Mouse (Mus musculus) neural tube, embryonic 13.5 days (tissue): ENCODE data around the gene Srr. TPM values are rescaled to one million over a fixed set of nuclear protein-coding genes. Genes with fewer than 3 reads are reported as not detected.

Experiments
- ATAC-seq: fragments of 200-750 bp; cut with Nextera tagmentation; 2 replicates; pipeline ENCODE4 v1.8.0; 2017; ENCODE audit warnings: low read depth, mild to moderate bottlenecking, moderate TSS enrichment, moderate library complexity
- H3K27ac ChIP-seq: fragments of 300-500 bp; sonication (generic); replicated peaks from 2 replicates; pipeline ENCODE4 v1.5.1; 2015; ENCODE audit warnings: moderate library complexity, mild to moderate bottlenecking, inconsistent platforms
- H3K27me3 ChIP-seq: fragments of 300-500 bp; sonication (generic); 2 replicates; pipeline ENCODE4 v1.6.1; 2015; ENCODE audit warnings: mild to moderate bottlenecking, inconsistent platforms
- H3K36me3 ChIP-seq: fragments of 300-500 bp; sonication (generic); 2 replicates; pipeline ENCODE4 v1.6.1; 2015; ENCODE audit warnings: mild to moderate bottlenecking, inconsistent platforms
- H3K4me1 ChIP-seq: fragments of 300-500 bp; sonication (generic); replicated peaks from 2 replicates; pipeline ENCODE4 v1.6.1; 2015; ENCODE audit warnings: inconsistent platforms
- H3K4me2 ChIP-seq: fragments of 300-500 bp; sonication (generic); 2 replicates; pipeline ENCODE4 v1.6.1; 2015; ENCODE audit warnings: inconsistent platforms, mild to moderate bottlenecking, moderate library complexity
- H3K4me3 ChIP-seq: fragments of 300-500 bp; sonication (generic); 2 replicates; pipeline ENCODE4 v1.5.1; 2015; ENCODE audit warnings: mild to moderate bottlenecking, inconsistent platforms
- H3K9ac ChIP-seq: fragments of 300-500 bp; sonication (generic); 2 replicates; pipeline ENCODE4 v1.6.1; 2015; ENCODE audit warnings: moderate library complexity, mild to moderate bottlenecking, inconsistent platforms
- H3K9me3 ChIP-seq: fragments of 300-500 bp; sonication (generic); 2 replicates; pipeline ENCODE4 v1.6.1; 2016; ENCODE audit warnings: inconsistent platforms
- WGBS: fragments of 180-500 bp; shearing (Covaris S2); methylation state at CpG from one replicate; pipeline ENCODE4 v1.1.7; 2015; 5-methylcytosine and 5-hydroxymethylcytosine counted together
- polyA plus RNA-seq: library from polyadenylated mRNA; unstranded; fragments of >200 nt; fragmentation: Nextera tagmentation; extraction: Ambion mirVana; gene quantifications from 2 replicates; pipeline ENCODE4 v1.2.1, GENCODE M21; 2015

The Srr gene
- polyA plus RNA-seq, 1 experiment from 2014 or later, result 34.9 TPM

DNA sequence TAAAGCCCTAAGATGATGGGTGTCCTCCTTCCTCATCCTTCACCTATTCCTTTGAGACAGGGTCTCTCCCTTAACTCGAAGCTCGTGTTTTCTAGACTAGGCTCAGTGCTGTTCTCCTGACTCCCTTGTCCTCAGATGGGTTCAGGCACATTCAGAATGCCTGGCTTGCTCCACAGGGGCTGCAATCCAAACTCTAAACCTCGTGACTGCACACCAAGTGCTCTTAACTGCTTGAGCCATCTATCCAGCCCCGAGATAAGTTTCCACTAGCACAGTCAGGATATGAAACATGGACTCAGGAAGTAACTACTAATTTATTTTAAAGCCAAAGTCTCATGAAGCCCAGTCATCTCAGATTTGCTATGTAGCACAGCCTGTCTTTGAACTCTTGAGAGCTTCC, 55.2 kb downstream of the Srr start:
- Histone ChIP-seq H3K4me3 (no peak overlapping the region), H3K27ac (peak overlapping the region; percentile 88), H3K4me2 (peak overlapping the region; percentile 26), H3K4me1 (peaks cover 50% of the 10 kb centered on the region), H3K9me3 (no peaks in the 10 kb centered on the region), H3K36me3 (peaks cover 25% of the 10 kb centered on the region), H3K9ac (no peak overlapping the region), H3K27me3 (no peaks in the 10 kb centered on the region)
- WGBS, result 70% methylated on average over 4 of the region's 4 CpGs
- ATAC-seq, result no peak

DNA sequence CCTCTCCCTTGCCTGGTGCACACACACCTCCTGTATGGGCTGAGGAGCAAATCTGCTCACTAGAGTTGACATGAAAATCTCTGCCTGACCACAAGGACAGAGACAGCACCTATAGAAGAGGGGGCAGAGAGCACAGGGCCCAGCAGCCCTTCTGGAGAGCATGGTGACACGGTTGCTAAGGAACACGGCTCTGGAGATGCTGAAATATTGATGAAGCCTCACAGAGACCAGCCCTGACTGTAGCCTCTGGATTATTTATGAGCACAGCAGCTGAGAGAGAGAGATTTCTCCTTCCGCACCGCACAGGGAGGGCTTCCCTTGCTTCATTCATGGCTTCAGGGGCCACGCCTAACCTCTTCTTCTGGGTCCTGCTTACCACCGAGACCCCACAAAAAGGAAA, 56.1 kb downstream of the Srr start:
- WGBS, result 48% methylated on average over 6 of the region's 6 CpGs

DNA sequence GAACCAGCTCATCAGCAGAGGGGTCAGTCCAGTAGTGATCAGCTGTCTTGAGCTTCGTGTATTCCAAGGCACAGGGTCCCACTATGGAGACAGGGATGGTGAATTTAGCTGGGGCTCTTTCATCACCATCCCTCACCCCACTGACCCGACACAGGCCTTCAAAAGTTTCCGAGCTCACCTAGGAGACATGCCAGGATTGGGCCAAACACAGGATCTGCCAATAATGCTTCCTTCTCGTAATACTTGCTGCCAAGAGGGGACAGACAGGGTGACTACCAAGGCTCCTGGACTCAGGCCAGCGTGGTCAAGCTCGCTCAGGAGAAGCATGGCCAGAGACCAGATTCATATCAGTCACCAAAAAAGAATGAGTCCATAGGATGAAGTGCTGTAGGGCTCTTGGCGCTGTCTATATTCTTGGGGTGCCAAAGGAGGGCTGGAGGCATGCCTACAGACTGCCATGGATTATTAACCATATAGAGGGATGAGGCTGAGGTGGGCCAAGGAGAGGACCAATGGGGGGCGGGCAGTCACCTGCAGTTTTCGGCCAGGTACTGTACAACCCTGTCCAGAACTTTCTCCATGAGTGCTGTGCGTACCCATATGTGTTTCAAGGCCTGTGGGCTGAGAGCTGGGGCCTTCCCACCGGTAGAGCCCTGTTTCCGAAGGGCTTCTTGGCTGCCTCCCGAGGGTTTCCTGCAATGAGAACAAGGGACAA, 57.5 kb downstream of the Srr start:
- H3K36me3 ChIP-seq, result peaks cover 43% of the 10 kb centered on the region
- no peak overlapping the region for H3K9ac ChIP-seq
- H3K4me3 ChIP-seq, result no peak overlapping the region
- peaks cover 37% of the 10 kb centered on the region for H3K4me1 ChIP-seq
- no peak overlapping the region for H3K4me2 ChIP-seq
- peak overlapping the region; percentile 88; the same call in 1 of the 2 replicates for H3K27ac ChIP-seq
- ATAC-seq, result no peak
- 88% methylated on average over 13 of the region's 13 CpGs for WGBS
- H3K27me3 ChIP-seq, result no peaks in the 10 kb centered on the region
- H3K9me3 ChIP-seq, result no peaks in the 10 kb centered on the region

More for the DNA sequence above, 56.1 kb downstream of the Srr start:
- H3K9ac ChIP-seq, result no peak overlapping the region; the same call in 1 of the 2 replicates
- peaks cover 35% of the 10 kb centered on the region for H3K36me3 ChIP-seq
- H3K27ac ChIP-seq, result peak overlapping the region; percentile 88
- H3K27me3 ChIP-seq, result no peaks in the 10 kb centered on the region
- ATAC-seq, result peak; percentile 49; the same call in 1 of the 2 replicates
- H3K4me2 ChIP-seq, result peak overlapping the region; percentile 26
- no peak overlapping the region for H3K4me3 ChIP-seq
- H3K4me1 ChIP-seq, result peaks cover 42% of the 10 kb centered on the region
- H3K9me3 ChIP-seq, result no peaks in the 10 kb centered on the region

GRCm38 (mm10) chr11:74867181-74867580, 58.6 kb downstream of the Srr start:
- H3K27ac ChIP-seq, result no peak overlapping the region
- peaks cover 51% of the 10 kb centered on the region for H3K36me3 ChIP-seq
- H3K9me3 ChIP-seq, result no peaks in the 10 kb centered on the region
- H3K4me1 ChIP-seq, result peaks cover 36% of the 10 kb centered on the region
- ATAC-seq, result no peak
- H3K4me3 ChIP-seq, result no peak overlapping the region
- no peak overlapping the region for H3K4me2 ChIP-seq
- WGBS, result 92% methylated on average over 2 of the region's 2 CpGs
- no peaks in the 10 kb centered on the region for H3K27me3 ChIP-seq
- no peak overlapping the region for H3K9ac ChIP-seq

GRCm38 (mm10) chr11:74866640-74867039, 59.1 kb downstream of the Srr start:
- 87% methylated on average over 4 of the region's 4 CpGs for WGBS
- Histone ChIP-seq H3K36me3 (peaks cover 51% of the 10 kb centered on the region), H3K4me1 (peaks cover 30% of the 10 kb centered on the region)

GRCm38 (mm10) chr11:74865252-74865651, 60.5 kb downstream of the Srr start:
- peaks cover 59% of the 10 kb centered on the region for H3K36me3 ChIP-seq
- 83% methylated on average over 9 of the region's 9 CpGs for WGBS

More at GRCm38 (mm10) chr11:74866640-74867039, 59.1 kb downstream of the Srr start:
- no peaks in the 10 kb centered on the region for H3K27me3 ChIP-seq
- H3K9ac ChIP-seq, result no peak overlapping the region
- no peak overlapping the region for H3K27ac ChIP-seq
- H3K4me2 ChIP-seq, result no peak overlapping the region
- no peak overlapping the region for H3K4me3 ChIP-seq
- no peaks in the 10 kb centered on the region for H3K9me3 ChIP-seq
- no peak for ATAC-seq

DNA sequence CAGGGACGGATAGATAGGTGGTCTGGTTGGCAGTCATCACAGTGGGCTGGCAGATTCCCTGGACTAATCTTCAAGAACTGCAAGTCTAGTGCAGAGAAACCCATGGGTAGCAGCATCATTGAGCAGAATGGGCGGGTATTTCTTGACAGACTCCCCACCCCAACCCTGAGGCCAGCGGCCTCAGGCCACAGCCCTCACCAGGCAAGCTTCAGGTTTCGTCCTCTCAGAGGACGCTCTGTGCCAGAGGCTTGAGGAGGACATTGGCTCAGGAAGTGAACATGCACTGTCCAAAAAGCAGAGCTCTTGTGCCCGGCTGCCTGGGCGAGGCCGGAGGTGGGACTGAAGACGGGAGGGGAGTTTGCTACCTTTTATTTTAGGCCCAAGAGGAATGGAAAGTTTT, 61.3 kb downstream of the Srr start:
- peaks cover 66% of the 10 kb centered on the region for H3K36me3 ChIP-seq
- 88% methylated on average over 9 of the region's 9 CpGs for WGBS

More at GRCm38 (mm10) chr11:74865252-74865651, 60.5 kb downstream of the Srr start:
- no peak for ATAC-seq
- H3K27ac ChIP-seq, result no peak overlapping the region
- no peak overlapping the region for H3K4me3 ChIP-seq
- no peak overlapping the region for H3K9ac ChIP-seq
- peaks cover 16% of the 10 kb centered on the region for H3K4me1 ChIP-seq
- H3K27me3 ChIP-seq, result no peaks in the 10 kb centered on the region
- H3K9me3 ChIP-seq, result no peaks in the 10 kb centered on the region
- H3K4me2 ChIP-seq, result no peak overlapping the region

GRCm38 (mm10) chr11:74863471-74863870, 62.3 kb downstream of the Srr start:
- H3K9me3 ChIP-seq, result no peaks in the 10 kb centered on the region
- ATAC-seq, result no peak
- H3K4me1 ChIP-seq, result no peaks in the 10 kb centered on the region; the same call in 1 of the 2 replicates
- no peaks in the 10 kb centered on the region for H3K27me3 ChIP-seq
- no peak overlapping the region for H3K27ac ChIP-seq
- no peak overlapping the region for H3K9ac ChIP-seq
- 20% methylated on average over 11 of the region's 11 CpGs for WGBS
- H3K4me3 ChIP-seq, result no peak overlapping the region
- no peak overlapping the region for H3K4me2 ChIP-seq
- peaks cover 74% of the 10 kb centered on the region for H3K36me3 ChIP-seq

More for the DNA sequence above, 61.3 kb downstream of the Srr start:
- H3K27ac ChIP-seq, result no peak overlapping the region
- no peak overlapping the region for H3K4me2 ChIP-seq
- H3K9ac ChIP-seq, result no peak overlapping the region
- no peak for ATAC-seq
- no peak overlapping the region for H3K4me3 ChIP-seq
- H3K4me1 ChIP-seq, result peaks cover 8% of the 10 kb centered on the region
- H3K9me3 ChIP-seq, result no peaks in the 10 kb centered on the region
- H3K27me3 ChIP-seq, result no peaks in the 10 kb centered on the region

GRCm38 (mm10) chr11:74862129-74862528, 63.6 kb downstream of the Srr start:
- Histone ChIP-seq H3K9ac (no peak overlapping the region), H3K27me3 (no peaks in the 10 kb centered on the region), H3K4me2 (no peak overlapping the region), H3K27ac (no peak overlapping the region), H3K4me1 (no peaks in the 10 kb centered on the region), H3K9me3 (no peaks in the 10 kb centered on the region), H3K36me3 (peaks cover 73% of the 10 kb centered on the region), H3K4me3 (no peak overlapping the region)
- 88% methylated on average over 5 of the region's 5 CpGs for WGBS
- no peak for ATAC-seq

DNA sequence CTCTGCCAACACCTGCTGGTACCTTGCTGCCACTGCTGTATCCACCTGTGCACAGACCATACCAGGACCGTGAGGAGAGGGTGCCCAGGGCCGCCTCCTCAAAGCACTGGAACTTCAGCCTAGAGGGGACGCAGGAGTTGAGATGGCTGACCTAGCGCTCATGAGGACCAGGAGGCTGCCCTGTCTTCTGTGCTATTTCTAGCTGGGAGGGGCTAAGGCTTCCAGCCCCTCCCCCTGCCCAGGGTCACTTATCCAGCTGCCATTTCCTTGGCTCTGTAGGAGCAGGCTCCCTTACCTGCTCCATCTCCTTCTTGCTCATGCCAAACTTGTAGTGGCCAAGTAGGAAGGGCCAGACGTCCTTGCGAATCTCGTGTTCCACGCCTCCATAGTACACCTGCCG, 68.0 kb downstream of the Srr start:
- Histone ChIP-seq H3K36me3 (peaks cover 62% of the 10 kb centered on the region), H3K4me1 (no peaks in the 10 kb centered on the region), H3K4me2 (no peak overlapping the region), H3K9ac (no peak overlapping the region), H3K27me3 (no peaks in the 10 kb centered on the region), H3K9me3 (no peaks in the 10 kb centered on the region), H3K27ac (no peak overlapping the region), H3K4me3 (no peak overlapping the region)
- 85% methylated on average over 9 of the region's 9 CpGs for WGBS
- no peak for ATAC-seq
